Mouse (Mus musculus): ENCODE data around the gene Sh2b2. TPM values are rescaled to one million over a fixed set of nuclear protein-coding genes. Genes with fewer than 3 reads are reported as not detected.

Gene Sh2b2
- total and polyA plus RNA-seq, 3 experiments, result 0.55 to 6.7 (median 0.80) TPM

- Histone ChIP-seq H3K27ac (no peak overlapping the region), H3K9ac (ENCODE audit: low read depth, low read length) (no peak overlapping the region), H3K4me3 (no peak overlapping the region), H3K4me1 (ENCODE audit: control insufficient read depth, insufficient read depth, low read length) (no peaks in the 10 kb centered on the region), H3K36me3 (ENCODE audit: control insufficient read depth, insufficient read depth, low read length) (no peaks in the 10 kb centered on the region), H3K79me2 (replicated peaks; ENCODE audit: control insufficient read depth, insufficient read depth, low read length) (no peaks in the 10 kb centered on the region), H3K27me3 (ENCODE audit: control insufficient read depth, insufficient read depth, low read length) (no peaks in the 10 kb centered on the region)
- no peak for DNase-seq
- TF ChIP-seq POLR2A (IDR thresholded peaks at IDR 0.05; ENCODE audit: insufficient read depth, low read depth, low read length) (no peak), EP300 (IDR thresholded peaks at IDR 0.05; ENCODE audit: insufficient read depth, low read depth, low read length) (no peak), CTCF (IDR thresholded peaks at IDR 0.05) (no peak)
- WGBS, result 57% methylated on average over 5 of the region's 5 CpGs
- intact Hi-C loops (cut with DNase I), result no loop called here
These were observed 35.8 kb downstream of the Sh2b2 start for GRCm38 (mm10) chr5:136210549-136210948.

DNA sequence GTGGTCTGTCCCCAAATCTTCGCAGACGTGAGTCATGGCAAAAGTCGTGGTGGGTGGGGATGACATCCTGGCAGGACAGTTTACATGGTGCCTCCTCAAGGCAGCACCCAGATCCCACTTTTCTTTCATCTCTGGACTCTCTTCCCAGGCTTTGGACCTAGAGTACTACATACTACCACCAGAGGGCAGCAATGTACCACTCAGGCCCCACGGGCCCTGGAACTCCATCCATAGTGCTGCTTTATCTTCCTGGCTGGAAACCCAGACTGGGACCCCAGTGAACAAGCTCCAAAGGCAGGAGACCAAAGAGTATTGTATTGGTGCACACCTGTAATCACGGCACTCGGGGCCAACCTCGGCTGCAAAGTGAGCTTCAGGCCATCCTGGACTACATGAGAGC lies 44.5 kb downstream of the Sh2b2 start:
- 25% methylated on average over 7 of the region's 7 CpGs for WGBS

DNA sequence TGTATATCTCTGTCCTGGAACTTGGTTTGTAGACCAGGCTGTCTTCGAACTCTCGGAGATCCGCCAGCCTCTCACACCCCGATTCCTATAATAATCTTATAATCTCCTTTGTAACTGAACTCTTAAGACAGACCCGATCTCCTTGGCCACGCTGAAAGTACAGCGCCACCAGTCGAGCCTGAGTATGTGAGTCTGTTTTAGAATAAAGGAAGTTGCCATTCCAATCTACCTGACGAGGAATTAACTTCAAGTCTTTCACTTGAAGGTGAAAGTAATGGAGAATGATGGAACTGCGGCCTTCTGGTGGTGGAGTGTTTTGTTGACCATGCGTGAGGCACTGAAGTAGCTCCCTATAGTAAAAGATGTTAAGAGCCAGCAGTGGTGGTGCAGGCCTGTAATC lies 46.8 kb downstream of the Sh2b2 start:
- Histone ChIP-seq H3K27ac (peak overlapping the region; percentile 92), H3K27me3 (ENCODE audit: control insufficient read depth, insufficient read depth, low read length) (no peaks in the 10 kb centered on the region), H3K36me3 (ENCODE audit: control insufficient read depth, insufficient read depth, low read length) (no peaks in the 10 kb centered on the region), H3K9ac (ENCODE audit: low read depth, low read length) (no peak overlapping the region), H3K4me1 (ENCODE audit: control insufficient read depth, insufficient read depth, low read length) (peaks cover 4% of the 10 kb centered on the region), H3K79me2 (replicated peaks; ENCODE audit: control insufficient read depth, insufficient read depth, low read length) (no peaks in the 10 kb centered on the region), H3K4me3 (peak overlapping the region; percentile 99)
- TF ChIP-seq POLR2A (IDR thresholded peaks at IDR 0.05; ENCODE audit: insufficient read depth, low read depth, low read length) (no peak), EP300 (IDR thresholded peaks at IDR 0.05; ENCODE audit: insufficient read depth, low read depth, low read length) (no peak), CTCF (IDR thresholded peaks at IDR 0.05) (no peak; the same call in 1 of the 2 replicates)
- intact Hi-C loops (cut with DNase I), result loop anchor here (5.0 kb wide), 1 partner anchor 217 kb away; the partner anchor contains the start of gene Zp3
- WGBS, result 34% methylated on average over 11 of the region's 11 CpGs
- DNase-seq, result no peak

More for the DNA sequence above, 44.5 kb downstream of the Sh2b2 start:
- Histone ChIP-seq H3K4me3 (no peak overlapping the region), H3K27ac (no peak overlapping the region), H3K79me2 (replicated peaks; ENCODE audit: control insufficient read depth, insufficient read depth, low read length) (no peaks in the 10 kb centered on the region), H3K9ac (ENCODE audit: low read depth, low read length) (no peak overlapping the region), H3K27me3 (ENCODE audit: control insufficient read depth, insufficient read depth, low read length) (no peaks in the 10 kb centered on the region), H3K4me1 (ENCODE audit: control insufficient read depth, insufficient read depth, low read length) (peaks cover 4% of the 10 kb centered on the region), H3K36me3 (ENCODE audit: control insufficient read depth, insufficient read depth, low read length) (no peaks in the 10 kb centered on the region)
- intact Hi-C loops (cut with DNase I), result loop anchor here (1.0 to 5.0 kb wide), 5 partner anchors 51 to 553 kb away; partner anchors contain the start of gene Cux1
- TF ChIP-seq CTCF (IDR thresholded peaks at IDR 0.05), result no peak
- TF ChIP-seq POLR2A (IDR thresholded peaks at IDR 0.05; ENCODE audit: insufficient read depth, low read depth, low read length), result no peak
- TF ChIP-seq EP300 (IDR thresholded peaks at IDR 0.05; ENCODE audit: insufficient read depth, low read depth, low read length), result peak; percentile 83
- DNase-seq, result peak; percentile 59 to 62

GRCm38 (mm10) chr5:136198474-136199391 lies 47.6 kb downstream of the Sh2b2 start, which contains the start of gene Prkrip1:
TSS of gene Prkrip1 (minus strand) at chr5:136198963.
- no peak for TF ChIP-seq EP300 (IDR thresholded peaks at IDR 0.05; ENCODE audit: insufficient read depth, low read depth, low read length)
- TF ChIP-seq POLR2A (IDR thresholded peaks at IDR 0.05; ENCODE audit: insufficient read depth, low read depth, low read length), result peak; percentile 83
- H3K36me3 ChIP-seq (ENCODE audit: control insufficient read depth, insufficient read depth, low read length), result no peaks in the 10 kb centered on the region
- WGBS, result under 1% methylated on average over 62 of the region's 62 CpGs
- H3K27ac ChIP-seq, result peak within 1 kb of the TSS; percentile 92
- peak; percentile 94 to 95 for DNase-seq
- H3K79me2 ChIP-seq (replicated peaks; ENCODE audit: control insufficient read depth, insufficient read depth, low read length), result no peaks in the 10 kb centered on the region
- no peaks in the 10 kb centered on the region for H3K27me3 ChIP-seq (ENCODE audit: control insufficient read depth, insufficient read depth, low read length)
- H3K4me3 ChIP-seq, result peak within 1 kb of the TSS; percentile 99
- peak within 1 kb of the TSS; percentile 85 for H3K9ac ChIP-seq (ENCODE audit: low read depth, low read length)
- H3K4me1 ChIP-seq (ENCODE audit: control insufficient read depth, insufficient read depth, low read length), result peaks cover 4% of the 10 kb centered on the region
- intact Hi-C loops (cut with DNase I), result loop anchor here (5.0 kb wide), 1 partner anchor 216 kb away; the partner anchor contains the start of gene Zp3

GRCm38 (mm10) chr5:136191870-136192269 lies 54.5 kb downstream of the Sh2b2 start:
- no peak overlapping the region for H3K4me3 ChIP-seq
- no peak for DNase-seq
- peak; percentile 18; the same call in 1 of the 2 replicates for TF ChIP-seq CTCF (IDR thresholded peaks at IDR 0.05)
- TF ChIP-seq POLR2A (IDR thresholded peaks at IDR 0.05; ENCODE audit: insufficient read depth, low read depth, low read length), result no peak
- H3K36me3 ChIP-seq (ENCODE audit: control insufficient read depth, insufficient read depth, low read length), result no peaks in the 10 kb centered on the region
- H3K27me3 ChIP-seq (ENCODE audit: control insufficient read depth, insufficient read depth, low read length), result no peaks in the 10 kb centered on the region
- no peaks in the 10 kb centered on the region for H3K79me2 ChIP-seq (replicated peaks; ENCODE audit: control insufficient read depth, insufficient read depth, low read length)
- H3K9ac ChIP-seq (ENCODE audit: low read depth, low read length), result no peak overlapping the region
- no peak overlapping the region for H3K27ac ChIP-seq
- H3K4me1 ChIP-seq (ENCODE audit: control insufficient read depth, insufficient read depth, low read length), result no peaks in the 10 kb centered on the region
- intact Hi-C loops (cut with DNase I), result no loop called here
- 84% methylated on average over 7 of the region's 7 CpGs for WGBS

DNA sequence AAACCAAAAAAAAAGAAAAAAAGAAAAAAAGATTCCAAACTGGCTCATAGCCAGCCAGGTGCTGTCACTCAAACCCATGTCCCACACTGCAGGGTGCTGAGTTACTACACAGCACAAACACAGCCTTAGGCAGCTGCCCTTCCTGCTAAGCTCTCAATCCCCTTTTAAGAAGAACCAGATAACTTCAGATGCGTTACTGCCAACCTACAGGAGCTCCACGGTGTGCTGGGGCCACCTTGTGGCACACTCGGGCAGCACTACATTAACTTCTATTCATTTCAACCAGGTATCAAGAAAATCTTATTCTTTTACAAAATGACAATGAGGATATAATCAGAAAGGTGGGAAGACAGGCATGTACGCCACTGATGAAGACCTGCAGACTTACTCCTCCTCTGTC lies 59.6 kb downstream of the Sh2b2 start:
- intact Hi-C loops (cut with DNase I), result loop anchor here (1.0 to 5.0 kb wide), 2 partner anchors 48 to 139 kb away; no protein-coding TSS in a partner anchor
- no peaks in the 10 kb centered on the region for H3K79me2 ChIP-seq (replicated peaks; ENCODE audit: control insufficient read depth, insufficient read depth, low read length)
- H3K27ac ChIP-seq, result no peak overlapping the region
- TF ChIP-seq EP300 (IDR thresholded peaks at IDR 0.05; ENCODE audit: insufficient read depth, low read depth, low read length) (peak; percentile 89; the same call in 1 of the 2 replicates), POLR2A (IDR thresholded peaks at IDR 0.05; ENCODE audit: insufficient read depth, low read depth, low read length) (no peak), CTCF (IDR thresholded peaks at IDR 0.05) (peak; percentile 91)
- WGBS, result 34% methylated on average over 4 of the region's 4 CpGs
- peak; percentile 59 for DNase-seq
- H3K36me3 ChIP-seq (ENCODE audit: control insufficient read depth, insufficient read depth, low read length), result no peaks in the 10 kb centered on the region
- no peak overlapping the region for H3K4me3 ChIP-seq
- H3K9ac ChIP-seq (ENCODE audit: low read depth, low read length), result no peak overlapping the region
- H3K4me1 ChIP-seq (ENCODE audit: control insufficient read depth, insufficient read depth, low read length), result no peaks in the 10 kb centered on the region
- H3K27me3 ChIP-seq (ENCODE audit: control insufficient read depth, insufficient read depth, low read length), result no peaks in the 10 kb centered on the region

All from heart, adult 2 months (tissue).